Mouse (Mus musculus) mesoderm, embryonic 11.5 days (tissue): ENCODE measurements around the gene Axl.
A peak's percentile ranks its signal among the peaks of the same experiment; 100 is the strongest.
"Not testable (repeated sequence)": the region's sequence is repeated elsewhere in the genome, so short reads cannot be mapped to it uniquely, and the experiment has no call there.

Experiments used
- DNase-seq: peaks from one replicate; pipeline ENCODE4 v3.0.0-alpha.2; 2012; ENCODE audit warnings: low read depth, low spot score

The Axl gene

DNA sequence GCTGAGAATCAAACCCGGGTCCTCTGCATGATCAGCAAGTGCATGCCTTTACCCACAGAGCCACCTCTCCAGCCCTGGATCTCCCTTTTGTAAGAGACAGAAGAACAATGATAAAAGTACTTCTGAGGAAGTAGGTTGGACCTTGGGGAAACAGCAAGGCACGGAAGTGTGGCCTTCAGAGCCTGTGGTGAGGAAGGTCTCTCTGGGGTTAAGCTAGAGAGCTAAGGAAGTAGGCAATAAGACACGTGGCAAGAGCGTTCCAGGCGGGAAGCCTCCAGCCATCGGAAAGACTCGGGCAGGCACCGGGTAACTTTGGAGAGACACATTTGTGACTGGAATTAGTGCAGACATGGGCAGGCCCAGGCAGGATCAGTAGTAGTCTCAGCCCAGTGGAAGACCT is 6.3 kb upstream of the Axl start:
- DNase-seq, result no peak

DNA sequence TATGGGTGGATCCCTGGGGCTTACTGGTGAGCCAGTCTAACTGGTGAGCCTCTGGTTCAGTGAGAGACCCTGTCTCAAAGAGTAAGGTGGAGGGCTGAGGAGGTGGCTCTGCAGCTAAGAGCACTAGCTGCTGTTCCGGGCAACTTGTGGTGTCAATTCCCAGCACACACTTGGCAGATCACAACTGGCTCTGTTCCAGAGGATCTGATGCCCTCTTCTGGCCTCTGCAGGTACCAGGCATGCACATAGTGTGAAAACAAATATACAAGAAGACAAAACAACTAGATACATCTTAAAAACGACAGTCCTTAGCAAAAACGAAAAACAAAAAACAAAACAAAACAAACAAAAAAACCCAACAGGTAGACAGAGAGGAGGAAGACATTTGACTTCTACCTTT is 5.2 kb upstream of the Axl start:
- DNase-seq, result no peak

DNA sequence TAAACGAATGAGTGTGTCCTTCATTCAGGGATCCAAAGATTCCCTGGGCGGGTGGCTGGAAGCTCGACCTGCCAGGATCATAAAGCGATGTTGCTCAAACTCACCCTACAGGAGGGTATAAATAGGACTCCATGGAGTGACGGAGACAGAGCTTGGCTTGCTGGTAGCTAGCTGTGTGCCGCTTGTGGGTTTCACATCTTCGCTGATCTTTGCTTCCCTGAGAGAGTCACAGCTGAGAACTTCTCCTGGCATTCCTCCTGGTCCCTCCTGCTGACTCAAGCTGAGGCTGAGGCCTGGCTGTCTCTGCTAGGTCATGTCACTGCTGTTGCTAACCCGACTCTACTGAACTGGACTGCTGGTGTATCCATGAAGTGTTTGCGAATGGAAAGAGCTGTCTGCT is 4.5 kb upstream of the Axl start:
- DNase-seq, result not testable (repeated sequence)

DNA sequence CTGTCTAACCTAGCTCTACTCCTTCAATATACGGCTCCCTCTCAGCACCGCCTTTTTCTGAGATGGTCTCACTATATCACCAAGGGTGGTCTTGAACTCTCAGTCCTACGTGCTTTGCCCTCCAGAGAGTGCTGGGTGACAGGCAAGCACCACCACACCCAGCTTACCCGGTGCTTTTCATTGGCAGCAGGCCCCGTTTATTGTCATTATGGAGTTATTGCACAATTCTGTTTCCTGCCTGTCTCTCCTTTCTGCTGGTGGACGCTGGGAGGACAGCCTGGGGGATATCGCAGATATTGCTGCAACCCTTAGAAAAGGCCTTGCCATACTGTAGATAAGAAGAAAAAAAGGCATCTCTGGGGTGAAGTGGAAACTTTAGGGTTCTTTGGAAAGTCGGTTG is 2.1 kb upstream of the Axl start:
- DNase-seq, result no peak

DNA sequence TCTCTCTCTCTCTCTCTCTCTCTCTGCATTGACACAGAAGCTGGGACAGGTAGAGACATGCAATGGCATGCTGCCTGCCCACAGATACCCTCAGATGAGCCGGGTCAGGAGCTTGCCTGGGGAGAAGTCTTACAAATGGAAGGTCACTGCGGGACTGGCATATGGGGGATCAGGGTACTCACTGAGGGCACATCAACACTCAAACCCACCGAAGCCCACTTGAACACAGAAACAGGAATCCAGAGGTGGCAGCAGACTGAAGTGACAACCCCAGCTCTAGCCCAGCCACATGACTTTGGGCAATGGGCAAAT is 580 bp upstream of the Axl start:
- DNase-seq, result no peak

DNA sequence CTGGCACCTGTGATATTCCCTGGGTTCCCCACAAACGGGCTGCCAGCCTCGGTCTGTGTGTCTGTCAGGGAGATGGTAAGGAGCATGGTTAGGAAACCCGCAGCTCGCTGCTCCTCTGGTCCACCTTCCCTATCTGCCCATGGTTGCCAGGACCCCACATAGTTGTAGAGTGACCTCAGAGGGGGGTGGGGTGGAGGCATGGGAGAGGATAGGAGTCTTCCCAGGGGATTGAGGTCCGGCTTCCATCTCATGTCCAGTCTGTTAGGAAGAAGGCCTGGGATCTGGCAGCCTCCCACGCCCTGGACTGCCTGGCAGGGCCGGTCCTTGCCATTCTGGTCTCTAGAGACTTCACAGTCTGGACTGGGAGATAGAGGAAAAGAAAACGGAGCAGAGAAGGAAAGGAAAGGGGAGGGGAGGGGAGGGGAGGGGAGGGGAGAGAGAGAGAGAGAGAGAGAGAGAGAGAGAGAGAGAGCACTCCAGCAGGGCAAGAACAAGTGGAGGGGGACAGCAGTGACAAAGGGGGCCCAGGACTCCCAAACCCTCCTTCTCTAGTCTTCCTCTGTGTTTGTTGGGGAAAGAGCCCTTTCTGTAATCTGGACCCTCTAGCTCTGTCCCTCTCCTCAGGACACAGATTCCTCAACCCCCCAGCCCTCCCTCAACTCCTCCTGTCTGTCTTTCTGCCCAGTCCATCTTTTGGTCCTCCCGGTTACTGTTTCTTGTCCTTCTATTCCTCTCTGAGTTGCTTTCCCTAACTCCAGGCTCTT is 867 bp downstream of the Axl start:
- DNase-seq, result no peak

DNA sequence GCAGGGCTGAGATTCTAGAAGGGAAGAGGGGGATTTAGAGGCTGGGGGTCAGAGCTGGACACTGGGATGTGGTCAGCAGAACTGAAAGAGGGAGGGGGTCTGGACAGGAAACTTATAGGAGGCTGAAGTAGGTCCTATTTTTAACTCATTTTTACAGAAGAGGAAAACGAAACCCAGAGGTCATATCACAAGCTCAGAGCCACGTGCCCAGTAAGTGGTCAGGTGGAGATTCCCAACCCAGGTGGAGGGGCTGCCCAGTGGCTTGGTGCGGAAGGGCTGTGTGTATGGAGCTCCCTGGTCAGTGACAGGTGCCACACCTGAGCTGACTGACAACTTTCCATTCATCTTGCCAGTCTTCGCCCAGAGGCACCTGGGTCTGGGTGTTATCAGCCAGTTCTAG is 1.5 kb downstream of the Axl start:
- no peak for DNase-seq

DNA sequence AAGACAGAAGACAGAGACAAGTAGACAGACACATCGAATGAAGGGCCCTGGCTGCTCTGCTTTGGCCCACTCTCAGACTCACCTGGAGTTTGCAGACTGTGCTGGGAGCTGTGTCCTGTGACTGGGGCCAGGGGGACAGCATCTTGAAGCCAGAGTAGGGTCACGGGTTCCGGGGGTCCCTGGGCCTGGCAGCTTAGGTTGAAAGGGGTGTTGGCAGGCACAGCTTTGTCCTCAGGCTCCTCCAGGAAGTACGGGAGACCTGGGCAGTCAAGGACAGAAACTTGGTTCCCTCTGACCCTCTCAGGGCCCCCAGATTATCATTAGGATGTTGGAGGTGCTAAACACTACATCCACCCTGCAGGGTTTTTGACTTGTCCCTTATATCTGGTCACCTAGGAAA is 2.8 kb downstream of the Axl start:
- DNase-seq, result no peak

DNA sequence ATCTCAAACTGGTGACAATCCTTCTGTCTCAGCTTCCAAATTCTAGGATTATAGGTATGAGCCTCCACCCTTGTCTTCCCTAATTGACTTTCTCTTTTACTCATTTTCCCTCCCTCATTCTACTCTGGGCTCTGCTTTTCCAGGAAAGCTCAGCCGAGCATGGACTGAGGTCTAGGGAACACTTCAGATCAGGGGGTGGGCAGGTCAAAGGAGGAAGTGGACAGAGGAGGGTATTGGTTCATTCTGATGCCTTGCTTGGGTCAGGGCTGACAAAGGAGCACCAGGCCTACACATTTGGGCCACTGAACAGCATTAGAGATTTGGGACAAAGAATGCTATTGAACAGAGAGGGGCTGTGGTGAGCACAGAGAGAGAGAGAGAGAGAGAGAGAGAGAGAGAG is 3.7 kb downstream of the Axl start:
- no peak for DNase-seq

DNA sequence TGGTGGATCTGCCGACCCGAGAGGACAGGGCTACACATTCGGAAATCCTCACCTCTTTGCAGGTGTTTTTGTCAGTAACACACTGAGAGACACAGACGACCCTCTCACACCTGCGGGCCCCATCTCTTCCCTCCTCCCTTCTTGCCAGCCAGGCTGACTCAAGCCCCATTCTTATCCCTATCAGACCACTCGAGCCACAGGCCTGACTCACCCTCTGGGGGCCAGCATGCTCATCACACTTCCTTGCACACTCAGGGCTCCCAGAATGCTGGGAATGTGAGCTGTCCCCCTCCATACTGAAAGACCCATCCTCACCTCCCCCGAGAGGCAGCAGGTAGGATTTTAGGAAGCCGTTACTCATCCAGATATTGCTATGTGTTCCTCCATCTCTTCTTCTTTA is 4.8 kb downstream of the Axl start:
- DNase-seq, result no peak

DNA sequence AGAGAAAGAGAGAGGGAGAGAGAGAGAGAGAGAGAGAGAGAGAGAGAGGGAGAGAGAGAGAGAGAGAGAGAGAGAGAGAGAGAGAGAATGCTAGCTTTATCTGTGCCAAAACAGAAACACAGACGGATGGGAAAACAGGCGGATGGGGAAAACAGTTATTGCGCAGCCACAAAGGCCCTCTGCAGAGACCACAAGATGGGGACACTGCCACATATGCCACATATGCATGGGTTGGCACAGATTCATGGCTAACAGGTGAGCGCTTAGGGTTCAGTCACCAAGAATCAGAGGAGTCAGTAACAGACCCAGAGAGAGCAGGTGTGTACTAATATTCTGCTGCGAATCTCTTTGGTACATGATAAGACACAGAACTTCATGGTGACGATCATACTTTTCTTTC is 5.8 kb downstream of the Axl start:
- DNase-seq, result no peak

DNA sequence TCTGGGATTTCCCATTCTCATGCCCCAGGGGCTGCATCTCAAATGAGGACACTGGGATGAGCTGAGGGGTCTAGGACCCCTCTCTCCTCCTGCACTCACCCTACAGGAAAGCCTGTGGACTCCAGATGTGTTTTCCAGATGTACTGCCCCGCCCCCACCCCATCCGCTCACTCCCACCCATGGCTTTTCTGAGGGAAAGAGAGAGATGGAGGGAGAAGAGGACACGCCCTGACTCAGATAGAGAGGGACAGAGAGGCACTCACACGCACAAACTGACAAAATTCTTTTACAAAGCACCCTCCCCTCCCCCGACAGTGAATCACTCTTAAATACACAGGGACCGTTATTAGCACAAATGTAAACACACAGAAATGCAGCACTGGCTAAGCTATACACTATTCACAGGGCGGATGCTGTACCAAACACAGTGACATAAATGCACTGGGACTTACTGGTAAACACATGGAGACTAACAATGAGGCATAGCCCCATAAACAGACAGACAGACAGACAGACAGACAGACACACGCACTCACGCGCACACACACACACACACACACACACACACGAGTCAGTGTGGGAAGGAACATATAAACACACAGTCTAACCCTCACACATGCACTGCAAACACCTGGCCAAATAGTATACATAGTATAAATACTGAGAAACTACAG is 6.4 kb downstream of the Axl start:
- DNase-seq, result peak; percentile 52

DNA sequence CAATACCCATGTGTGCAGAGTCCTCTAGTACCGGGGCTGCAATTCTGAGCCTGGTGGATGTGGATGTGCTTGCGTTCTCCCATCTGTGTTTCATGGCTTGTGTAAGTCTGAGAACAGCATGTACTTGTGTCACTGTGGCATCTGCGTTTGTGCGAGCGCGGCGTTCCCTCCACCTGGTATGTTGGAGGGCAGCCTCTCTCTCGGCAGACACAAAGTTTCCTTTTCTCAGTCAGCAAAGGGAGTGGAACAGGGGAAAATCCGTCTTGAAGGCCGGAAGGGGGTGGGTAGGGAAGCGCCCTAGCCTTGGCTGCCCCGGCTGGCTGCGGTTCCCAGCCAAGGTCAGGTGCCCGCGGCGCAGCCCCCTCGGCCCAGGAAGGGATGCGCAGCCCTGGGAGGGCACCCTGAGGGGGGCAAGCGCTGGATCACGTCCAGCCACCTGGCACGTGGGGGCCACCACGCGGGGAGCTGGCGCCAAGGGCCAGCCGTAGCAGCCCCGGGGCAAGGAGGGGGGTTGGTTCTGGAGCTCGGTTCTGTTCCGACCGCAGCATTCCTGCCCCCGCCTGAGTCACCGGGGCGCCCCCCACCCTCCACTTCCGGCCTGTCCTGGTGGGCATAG is 7.1 kb downstream of the Axl start:
- DNase-seq, result peak; percentile 28

DNA sequence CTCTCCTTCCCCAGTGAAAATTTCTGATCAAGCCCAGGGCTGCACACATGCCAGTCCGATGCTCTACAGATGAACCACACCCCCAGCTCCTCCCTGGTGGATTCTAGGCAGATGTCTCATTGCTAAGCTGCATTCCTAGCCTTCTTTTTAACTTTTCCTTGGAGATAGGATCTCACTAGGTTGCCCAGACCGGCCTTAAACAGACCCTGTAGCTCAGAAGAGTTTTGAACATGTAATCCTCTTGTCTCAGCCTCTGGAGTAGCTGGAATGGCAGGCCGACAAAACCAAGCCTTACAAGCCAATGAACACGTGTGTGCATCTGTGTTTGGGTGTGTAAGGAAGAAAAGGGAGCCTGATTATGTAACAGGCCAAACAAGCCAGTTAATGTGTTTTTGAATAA is 7.8 kb downstream of the Axl start:
- DNase-seq, result no peak

DNA sequence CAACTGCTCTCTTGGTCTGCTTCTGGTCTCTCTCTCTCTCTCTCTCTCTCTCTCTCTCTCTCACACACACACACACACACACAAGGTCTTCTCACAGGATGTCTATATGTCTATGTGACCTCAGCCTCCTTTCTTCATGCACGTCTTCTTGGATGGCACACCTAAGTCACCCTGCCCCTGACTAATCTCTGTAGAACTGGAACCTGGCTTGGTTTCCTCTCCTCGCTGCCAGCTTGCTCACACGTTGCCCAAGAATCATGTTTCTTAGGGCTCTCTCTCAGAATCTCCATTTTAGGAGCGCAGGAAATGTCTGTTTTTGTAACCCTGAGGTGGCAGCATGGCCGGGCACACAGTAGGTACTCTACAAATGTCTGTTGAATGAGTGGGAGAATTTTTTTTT is 8.5 kb downstream of the Axl start:
- DNase-seq, result no peak

DNA sequence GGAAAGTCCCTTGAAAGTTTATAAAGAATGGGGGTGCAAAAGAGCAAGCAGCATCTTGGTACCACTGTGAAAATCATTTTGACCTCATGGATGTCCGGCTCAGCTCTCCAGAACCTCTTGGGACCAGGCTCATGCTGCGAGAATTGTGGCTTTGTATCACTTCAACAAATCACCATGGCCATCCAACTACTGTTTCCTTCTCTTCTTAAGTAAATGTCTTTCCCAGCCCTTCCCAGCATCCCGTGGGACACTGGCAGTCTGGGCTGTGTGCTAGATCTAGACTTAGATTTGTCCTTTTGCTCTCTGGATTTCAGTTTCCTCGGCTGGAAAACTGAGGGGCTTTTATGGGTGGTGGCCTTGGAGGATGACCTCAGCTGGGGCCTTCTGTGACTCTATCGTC is 20.3 kb downstream of the Axl start:
- no peak for DNase-seq

DNA sequence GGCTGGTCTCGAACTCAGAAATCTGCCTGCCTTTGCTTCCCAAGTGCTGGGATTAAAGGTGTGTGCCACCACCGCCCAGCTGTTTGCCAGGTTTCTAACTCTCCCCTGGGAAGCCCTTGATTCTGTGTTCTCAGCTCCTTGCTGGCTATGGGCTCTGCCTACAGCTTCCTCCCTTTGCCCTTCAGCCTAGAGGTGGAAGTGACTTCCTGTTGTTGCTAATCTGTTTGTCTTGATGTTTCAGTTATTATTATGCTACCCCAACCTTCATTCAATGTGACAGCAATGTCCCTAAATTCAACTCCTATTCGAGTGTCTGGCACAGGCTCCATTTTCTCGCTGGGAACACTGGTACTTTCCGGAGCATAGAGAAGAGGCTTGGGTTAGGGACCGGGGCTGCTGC is 22.4 kb downstream of the Axl start:
- no peak for DNase-seq

DNA sequence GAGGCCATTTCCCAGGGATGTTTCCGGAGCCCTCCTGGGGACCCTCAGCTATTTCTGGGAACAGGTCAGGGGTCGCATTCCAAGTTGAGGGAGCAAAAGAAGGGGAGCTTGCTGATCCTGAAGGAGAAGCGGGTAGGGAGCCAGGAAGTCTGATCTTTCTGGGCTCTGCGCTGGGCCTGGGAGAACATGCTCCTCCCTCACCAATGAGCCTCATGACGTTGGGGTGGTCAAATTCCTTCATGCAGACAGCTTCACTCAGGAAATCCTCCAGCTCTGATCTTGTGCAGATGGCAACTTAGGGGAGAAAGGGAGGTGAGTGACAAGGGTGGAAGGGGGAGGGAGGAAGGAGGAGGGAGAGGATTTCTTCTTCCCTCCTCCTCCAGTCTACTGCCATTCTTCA is 24.3 kb downstream of the Axl start:
- DNase-seq, result no peak

DNA sequence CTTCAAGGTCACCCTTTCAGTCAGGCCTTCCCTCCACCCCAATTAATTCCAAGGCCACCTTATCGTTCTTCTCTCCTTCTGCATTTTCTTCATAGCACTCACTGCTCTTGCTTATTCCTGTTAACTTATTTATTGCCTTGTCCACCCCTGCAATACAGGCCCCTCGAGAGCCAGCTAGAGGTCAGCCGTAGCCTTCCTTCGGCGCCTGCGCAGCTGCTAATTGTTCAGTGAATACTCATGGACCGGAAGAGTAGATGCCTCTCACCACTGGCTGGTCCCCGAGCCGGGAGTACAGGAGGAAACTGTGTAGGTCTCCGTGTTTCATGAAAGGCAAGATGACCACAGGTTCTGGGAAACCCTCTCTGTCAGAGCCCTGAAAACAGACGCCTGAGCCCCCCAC is 24.8 kb downstream of the Axl start:
- DNase-seq, result no peak

DNA sequence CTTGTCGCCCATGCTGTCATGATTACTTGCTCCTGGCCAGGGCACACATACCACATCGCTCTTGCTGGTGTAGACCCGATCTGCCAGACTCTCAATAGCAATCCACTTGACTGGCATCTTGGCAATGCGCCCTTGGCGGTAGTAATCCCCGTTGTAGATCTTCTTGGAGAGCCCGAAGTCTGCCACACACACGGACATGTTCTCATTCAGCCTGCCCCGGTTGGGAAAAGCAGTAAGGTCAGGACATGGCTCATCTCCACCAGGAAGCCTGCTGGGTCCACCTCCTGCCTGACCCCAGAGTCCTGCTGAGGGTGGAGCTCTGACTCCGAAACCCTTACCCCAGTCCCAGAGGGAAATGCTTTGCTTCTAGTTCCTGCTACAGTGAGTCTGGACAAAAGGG is 27.2 kb downstream of the Axl start:
- DNase-seq, result no peak

DNA sequence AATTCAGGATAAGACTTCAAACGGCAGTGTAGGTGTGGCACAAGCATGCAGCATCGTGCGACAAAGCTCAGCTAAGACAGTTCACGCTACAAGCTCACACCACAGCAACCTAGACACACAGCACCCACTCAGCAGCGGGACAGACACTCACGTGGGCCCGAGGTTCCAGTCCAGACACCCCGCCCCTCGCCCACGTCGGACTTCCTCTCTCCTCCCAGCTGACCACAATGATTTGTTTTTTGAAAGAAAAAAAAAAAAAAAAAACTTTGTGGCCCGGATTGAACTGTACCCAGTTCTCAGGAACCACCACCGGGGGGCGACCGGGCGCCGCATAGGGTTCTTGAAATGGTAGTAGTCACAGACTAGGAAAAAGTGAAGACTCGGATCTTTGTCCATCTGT is 32.5 kb downstream of the Axl start:
- peak; percentile 89 for DNase-seq

DNA sequence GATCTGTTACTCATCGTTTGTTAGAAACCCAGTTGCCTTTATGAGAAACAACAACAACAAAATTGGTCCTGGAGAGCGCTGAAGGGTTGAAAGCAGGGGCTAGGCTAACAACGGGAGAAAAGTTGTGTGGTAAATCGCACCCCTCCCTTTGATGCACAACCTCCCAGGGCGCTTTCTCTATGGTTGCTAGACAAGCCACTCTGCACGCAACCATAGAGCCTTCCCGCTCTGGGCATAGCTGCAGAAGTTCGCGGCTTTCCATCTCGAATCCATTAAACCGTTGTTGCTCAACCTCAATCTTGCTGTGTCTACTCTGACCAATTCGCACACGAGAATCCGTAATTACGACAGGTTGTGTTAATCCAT is 33.1 kb downstream of the Axl start:
- DNase-seq, result no peak

DNA sequence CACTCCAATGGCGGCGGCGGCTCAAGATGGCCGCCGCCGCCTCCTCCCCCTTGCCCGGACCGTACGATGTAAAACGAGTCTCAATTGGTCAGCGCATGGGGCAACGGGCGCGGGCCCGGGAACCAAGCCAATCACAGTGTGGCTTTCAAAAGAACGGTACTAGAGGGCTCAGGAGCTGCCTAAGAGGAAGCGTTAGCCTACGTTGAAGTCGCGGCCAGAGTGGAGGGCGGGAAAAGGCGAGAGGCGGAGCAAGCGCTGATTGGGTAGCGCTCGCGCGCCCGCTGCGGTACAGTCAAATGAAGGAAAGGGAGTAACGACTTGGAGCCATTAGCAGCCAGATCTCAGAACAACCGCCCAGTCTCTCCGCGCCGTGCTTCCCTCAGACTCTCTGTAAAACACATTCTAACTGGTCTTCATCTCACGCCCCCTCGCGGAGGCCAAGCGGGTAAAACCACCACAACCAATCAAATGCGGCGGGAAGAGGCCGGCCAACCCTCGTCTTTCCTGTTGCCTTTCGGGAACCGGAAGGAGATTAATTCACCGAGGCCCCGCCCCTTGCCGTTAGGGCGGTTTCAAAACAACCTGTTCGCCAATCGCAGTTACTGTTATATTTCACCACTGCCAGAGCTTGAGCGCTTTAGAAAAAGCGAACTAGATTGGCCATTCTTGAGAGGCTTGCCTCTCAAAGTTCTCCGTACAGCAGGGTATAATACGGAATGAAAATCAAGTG is 33.6 kb downstream of the Axl start, which contains the start of gene Hnrnpul1:
TSS of gene Hnrnpul1 (minus strand) at position 20 of the 730 bp plus-strand sequence.
- DNase-seq, result peak; percentile 98
